Mouse (Mus musculus) activated CD4-positive, CD25-positive, alpha-beta regulatory T cell, adult 4 months (primary cell): ENCODE data around the gene Bcl2l12. TPM values are rescaled to one million over a fixed set of nuclear protein-coding genes. Genes with fewer than 3 reads are reported as not detected.

Experiments used
- ATAC-seq: one replicate; pipeline ENCODE4 v1.8.0; 2017
- polyA plus RNA-seq, 2 experiments: library from polyadenylated mRNA; unstranded; fragments of 100-300 nt; shearing (Covaris generic); gene quantifications; one replicate each; pipeline ENCODE4 v1.2.1; 2017

Gene Bcl2l12
- polyA plus RNA-seq, 2 experiments from 2014 or later, result 18.4 to 31.8 TPM

DNA sequence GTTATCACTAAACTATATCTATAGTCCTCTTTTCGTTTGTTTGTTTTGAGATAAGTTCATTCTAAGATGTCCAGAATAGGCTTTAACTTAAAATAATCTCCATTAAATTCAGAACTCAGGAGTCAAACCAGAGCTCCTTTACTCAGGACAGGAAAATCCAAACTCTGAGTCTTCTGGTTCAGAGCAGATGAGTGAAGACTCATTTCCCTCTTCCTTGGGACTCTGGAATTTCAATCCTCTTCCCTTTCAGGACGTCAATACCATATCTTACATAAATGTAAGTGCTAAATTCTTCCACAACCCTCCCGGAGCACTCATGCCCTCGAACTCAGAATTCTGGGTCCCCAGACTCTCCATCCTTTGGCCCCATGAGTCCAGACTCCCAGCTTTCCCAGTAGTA is 18.2 kb upstream of the Bcl2l12 start:
- no peak for ATAC-seq

DNA sequence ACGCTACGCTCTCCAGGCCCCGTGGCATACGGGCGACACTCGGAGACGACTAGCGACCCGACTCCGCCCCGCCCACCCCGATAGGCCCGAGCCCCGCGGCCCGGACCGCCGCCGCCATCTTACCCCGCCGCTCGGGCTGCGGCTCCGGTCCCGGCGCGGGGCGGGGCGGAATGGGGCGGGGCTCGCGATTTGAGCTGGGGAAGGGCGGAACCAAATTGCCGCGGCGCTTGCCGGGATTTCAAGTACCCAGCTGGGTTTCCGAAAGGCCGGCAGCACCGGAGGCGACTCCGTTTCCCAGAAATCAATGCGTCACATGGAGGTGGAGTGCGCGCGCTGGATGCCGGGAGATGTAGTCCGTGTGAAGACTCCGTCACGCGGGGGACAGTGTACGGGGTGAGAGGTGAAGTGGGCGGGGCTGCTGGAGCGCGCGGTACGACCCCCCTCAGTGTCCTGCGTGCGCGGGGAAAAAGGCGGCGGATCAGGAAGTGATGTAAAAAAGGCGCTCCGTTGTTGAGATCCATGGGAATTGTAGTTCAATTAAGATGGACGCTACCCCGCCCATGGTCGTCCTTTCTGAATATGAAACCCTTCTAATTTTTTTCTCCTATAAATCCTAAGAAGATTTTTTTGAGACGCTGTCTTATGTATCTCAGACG is 17.6 kb upstream of the Bcl2l12 start, which contains the start of gene Scaf1:
Gene Scaf1, minus strand, starts transcription at position 407 of the 656 bp plus-strand sequence.
- peak; percentile 70 for ATAC-seq

- ATAC-seq, result no peak
Observed at GRCm38 (mm10) chr7:45015344-45015956, 16.9 kb upstream of the Bcl2l12 start.

- ATAC-seq, result no peak
Observed at GRCm38 (mm10) chr7:45014096-45014451, 15.6 kb upstream of the Bcl2l12 start.

DNA sequence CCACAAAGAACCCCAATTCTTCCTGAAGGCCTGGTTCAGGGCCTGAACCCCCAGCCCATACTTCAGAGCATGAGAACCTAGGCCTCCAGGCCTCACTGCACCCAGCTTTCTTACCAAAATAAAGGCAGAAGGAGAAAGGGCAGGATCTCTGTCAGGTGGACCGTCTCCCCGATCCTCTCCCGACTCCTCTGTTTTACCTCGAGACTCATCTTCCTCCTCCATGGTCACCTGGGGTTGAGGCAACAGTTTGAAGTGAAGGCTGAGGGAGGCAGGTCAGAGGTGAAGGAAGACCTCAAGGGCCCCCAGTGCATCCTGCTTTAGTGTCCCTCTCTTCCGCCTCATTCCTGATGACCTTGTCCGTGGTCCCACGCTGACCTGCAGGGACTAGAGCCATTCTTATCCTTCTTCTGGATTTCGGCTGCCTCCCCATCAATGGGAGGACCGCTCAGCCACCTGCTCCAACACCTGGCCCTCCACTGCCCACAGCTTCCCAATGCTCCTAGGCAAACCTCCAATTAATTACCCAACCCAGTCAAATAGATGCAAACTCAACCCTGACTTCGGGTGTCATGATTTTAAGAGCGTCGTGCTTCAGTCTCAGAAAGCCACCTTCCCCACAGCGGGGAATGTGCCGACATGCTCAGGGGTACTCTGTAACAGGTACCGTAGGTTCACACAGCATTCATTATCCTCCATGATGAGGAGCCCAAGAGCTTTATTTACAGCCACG is 15.0 kb upstream of the Bcl2l12 start:
- no peak for ATAC-seq

DNA sequence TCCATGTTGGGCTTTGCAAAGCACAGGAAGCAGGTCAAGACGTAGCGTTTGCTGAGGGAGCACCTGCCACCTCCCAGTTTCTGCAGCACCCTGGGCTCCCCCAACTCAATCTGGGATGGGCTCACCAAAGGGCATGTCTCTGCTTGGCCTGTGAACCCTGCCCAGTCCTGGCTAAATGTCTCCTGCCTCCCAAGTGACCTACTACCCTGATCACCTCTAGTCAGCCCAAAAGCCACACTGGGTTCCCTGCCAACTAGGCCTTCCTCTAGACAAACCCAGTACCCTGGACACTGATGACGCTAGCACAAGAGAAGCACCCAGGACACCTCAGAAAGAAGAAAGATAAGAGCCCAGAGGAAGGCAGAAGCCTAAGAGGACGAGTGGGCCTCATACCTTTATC is 14.3 kb upstream of the Bcl2l12 start:
- ATAC-seq, result no peak

- ATAC-seq, result no peak
Observed at GRCm38 (mm10) chr7:45012011-45012410, 13.5 kb upstream of the Bcl2l12 start.

- no peak for ATAC-seq
Observed at GRCm38 (mm10) chr7:45008411-45008810, 9.9 kb upstream of the Bcl2l12 start.

GRCm38 (mm10) chr7:45007846-45008245 is 9.3 kb upstream of the Bcl2l12 start:
- no peak for ATAC-seq

DNA sequence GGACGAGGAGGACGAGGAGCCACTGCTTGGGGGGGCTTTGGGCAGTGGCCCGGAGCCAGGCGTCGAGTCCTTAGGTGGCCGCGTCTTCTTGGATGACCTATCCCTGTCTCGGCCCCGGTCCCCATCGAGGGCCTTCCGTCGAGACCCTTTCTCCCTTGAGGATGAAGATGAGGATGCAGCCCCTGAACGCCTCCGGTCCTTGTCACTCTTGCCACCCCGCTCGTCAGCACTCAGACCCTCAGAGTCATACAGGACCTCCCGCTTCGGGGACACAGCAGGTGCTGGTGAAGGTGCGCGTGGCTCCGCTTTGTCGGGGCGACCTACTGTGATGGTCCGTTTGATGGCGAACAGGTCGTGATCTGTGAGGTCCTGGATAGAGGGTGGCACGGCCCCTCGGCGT is 8.6 kb upstream of the Bcl2l12 start:
- no peak for ATAC-seq

DNA sequence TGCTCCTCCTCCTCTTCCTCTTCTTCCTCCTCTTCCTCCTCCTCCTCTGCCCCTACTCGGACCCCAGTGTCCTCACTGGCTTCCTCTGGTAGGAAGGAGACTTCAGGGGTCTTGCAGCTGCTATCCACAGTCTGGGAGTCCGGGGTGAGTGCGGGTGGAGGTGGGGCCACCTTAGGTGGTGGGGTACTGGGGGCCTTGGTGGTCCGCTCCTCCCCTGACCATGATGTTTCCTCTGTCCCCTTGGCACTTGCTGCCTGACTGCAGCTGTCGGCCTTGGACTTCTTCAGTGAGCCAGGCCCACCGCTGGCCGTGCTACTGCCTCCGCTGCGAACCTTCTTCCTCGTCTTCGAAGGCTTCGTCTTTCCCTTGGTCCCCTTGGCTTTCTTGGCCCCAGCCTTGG is 8.0 kb upstream of the Bcl2l12 start:
- no peak for ATAC-seq

- ATAC-seq, result no peak
Observed at GRCm38 (mm10) chr7:45005321-45005992, 6.9 kb upstream of the Bcl2l12 start.

DNA sequence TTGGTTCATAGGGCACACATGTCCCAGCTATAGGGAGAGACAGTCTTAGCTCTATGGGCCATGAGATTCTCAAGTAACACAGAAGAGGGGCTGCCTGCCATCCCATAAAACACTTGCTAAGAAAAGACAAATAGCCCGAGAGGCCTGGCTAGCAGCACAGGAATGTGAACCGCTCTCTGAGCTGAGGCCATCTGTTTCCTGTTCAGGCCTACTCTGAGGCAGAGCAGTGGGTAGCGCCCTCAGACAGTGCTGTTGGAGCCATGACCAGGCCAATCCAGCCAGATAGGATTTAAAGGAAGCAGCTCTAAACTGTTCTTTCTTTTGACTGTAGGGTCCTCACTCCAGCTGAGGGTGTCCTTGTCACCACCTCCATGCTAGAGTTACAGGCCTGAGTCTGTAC is 6.0 kb upstream of the Bcl2l12 start:
- ATAC-seq, result no peak

- no peak for ATAC-seq
Observed at GRCm38 (mm10) chr7:45002440-45002839, 3.9 kb upstream of the Bcl2l12 start.

- no peak for ATAC-seq
Observed at GRCm38 (mm10) chr7:45000539-45001114, 2.1 kb upstream of the Bcl2l12 start.

- no peak for ATAC-seq
Observed at GRCm38 (mm10) chr7:44999753-45000152, 1.2 kb upstream of the Bcl2l12 start.

GRCm38 (mm10) chr7:44997940-44998428 is 528 bp downstream of the Bcl2l12 start:
- no peak for ATAC-seq

GRCm38 (mm10) chr7:44997231-44997939 is 1.1 kb downstream of the Bcl2l12 start, which contains the start of gene Irf3:
Irf3 (plus strand) TSS chr7:44997648.
- peak; percentile 95 for ATAC-seq

- no peak for ATAC-seq
Observed at GRCm38 (mm10) chr7:44996672-44997071, 1.8 kb downstream of the Bcl2l12 start.

- ATAC-seq, result no peak
Observed at GRCm38 (mm10) chr7:44986879-44987718, 11.4 kb downstream of the Bcl2l12 start.
